Mouse (Mus musculus) neural tube, embryonic 13.5 days (tissue): Measurements from ENCODE around the gene Tiam2. TPM values are rescaled to one million over a fixed set of nuclear protein-coding genes. Genes with fewer than 3 reads are reported as not detected.

ENCODE experiments used
- ATAC-seq: fragments of 200-750 bp; cut with Nextera tagmentation; 2 replicates; pipeline ENCODE4 v1.8.0; 2017; ENCODE audit warnings: low read depth, mild to moderate bottlenecking, moderate TSS enrichment, moderate library complexity
- H3K27ac ChIP-seq: fragments of 300-500 bp; sonication (generic); replicated peaks from 2 replicates; pipeline ENCODE4 v1.5.1; 2015; ENCODE audit warnings: moderate library complexity, mild to moderate bottlenecking, inconsistent platforms
- H3K27me3 ChIP-seq: fragments of 300-500 bp; sonication (generic); 2 replicates; pipeline ENCODE4 v1.6.1; 2015; ENCODE audit warnings: mild to moderate bottlenecking, inconsistent platforms
- H3K36me3 ChIP-seq: fragments of 300-500 bp; sonication (generic); 2 replicates; pipeline ENCODE4 v1.6.1; 2015; ENCODE audit warnings: mild to moderate bottlenecking, inconsistent platforms
- H3K4me1 ChIP-seq: fragments of 300-500 bp; sonication (generic); replicated peaks from 2 replicates; pipeline ENCODE4 v1.6.1; 2015; ENCODE audit warnings: inconsistent platforms
- H3K4me2 ChIP-seq: fragments of 300-500 bp; sonication (generic); 2 replicates; pipeline ENCODE4 v1.6.1; 2015; ENCODE audit warnings: inconsistent platforms, mild to moderate bottlenecking, moderate library complexity
- H3K4me3 ChIP-seq: fragments of 300-500 bp; sonication (generic); 2 replicates; pipeline ENCODE4 v1.5.1; 2015; ENCODE audit warnings: mild to moderate bottlenecking, inconsistent platforms
- H3K9ac ChIP-seq: fragments of 300-500 bp; sonication (generic); 2 replicates; pipeline ENCODE4 v1.6.1; 2015; ENCODE audit warnings: moderate library complexity, mild to moderate bottlenecking, inconsistent platforms
- H3K9me3 ChIP-seq: fragments of 300-500 bp; sonication (generic); 2 replicates; pipeline ENCODE4 v1.6.1; 2016; ENCODE audit warnings: inconsistent platforms
- WGBS: fragments of 180-500 bp; shearing (Covaris S2); methylation state at CpG from one replicate; pipeline ENCODE4 v1.1.7; 2015; 5-methylcytosine and 5-hydroxymethylcytosine counted together
- polyA plus RNA-seq: library from polyadenylated mRNA; unstranded; fragments of >200 nt; fragmentation: Nextera tagmentation; extraction: Ambion mirVana; gene quantifications from 2 replicates; pipeline ENCODE4 v1.2.1, GENCODE M21; 2015

The Tiam2 gene
- polyA plus RNA-seq, 1 experiment from 2014 or later = 9.2 TPM

GRCm38 (mm10) chr17:3520344-3520743 is 194.0 kb downstream of the Tiam2 start:
- Histone ChIP-seq H3K9me3 (no peaks in the 10 kb centered on the region), H3K4me2 (no peak overlapping the region), H3K36me3 (peaks cover 17% of the 10 kb centered on the region), H3K9ac (no peak overlapping the region), H3K4me3 (no peak overlapping the region), H3K4me1 (no peaks in the 10 kb centered on the region), H3K27ac (no peak overlapping the region), H3K27me3 (no peaks in the 10 kb centered on the region)
- WGBS = 93% methylated on average over 5 of the region's 5 CpGs
- no peak for ATAC-seq

GRCm38 (mm10) chr17:3527841-3528471 is 201.6 kb downstream of the Tiam2 start:
- Histone ChIP-seq H3K27ac (no peak overlapping the region), H3K27me3 (no peaks in the 10 kb centered on the region), H3K4me3 (no peak overlapping the region), H3K9ac (no peak overlapping the region), H3K36me3 (no peaks in the 10 kb centered on the region), H3K9me3 (no peaks in the 10 kb centered on the region), H3K4me2 (no peak overlapping the region), H3K4me1 (0 out of 2 replicates have a peak, but pooled peaks cover 6% of the 10 kb centered on the region)
- WGBS = 70% methylated on average over 6 of the region's 6 CpGs
- no peak for ATAC-seq

- WGBS = 77% methylated on average over 3 of the region's 3 CpGs
- Histone ChIP-seq H3K4me1 (0 out of 2 replicates have a peak, but pooled peaks cover 6% of the 10 kb centered on the region), H3K4me2 (no peak overlapping the region), H3K9me3 (no peaks in the 10 kb centered on the region), H3K27ac (no peak overlapping the region), H3K27me3 (no peaks in the 10 kb centered on the region), H3K4me3 (no peak overlapping the region), H3K9ac (no peak overlapping the region), H3K36me3 (no peaks in the 10 kb centered on the region)
- no peak for ATAC-seq
Measured at GRCm38 (mm10) chr17:3529523-3529922, 203.2 kb downstream of the Tiam2 start.

- Histone ChIP-seq H3K9ac (no peak overlapping the region), H3K27ac (no peak overlapping the region), H3K4me2 (no peak overlapping the region), H3K9me3 (no peaks in the 10 kb centered on the region), H3K4me3 (no peak overlapping the region), H3K4me1 (0 out of 2 replicates have a peak, but pooled peaks cover 6% of the 10 kb centered on the region), H3K36me3 (no peaks in the 10 kb centered on the region), H3K27me3 (no peaks in the 10 kb centered on the region)
- no peak for ATAC-seq
- 63% methylated on average over 7 of the region's 7 CpGs for WGBS
Measured at GRCm38 (mm10) chr17:3530549-3530948, 204.2 kb downstream of the Tiam2 start.

GRCm38 (mm10) chr17:3531641-3532040 is 205.3 kb downstream of the Tiam2 start:
- Histone ChIP-seq H3K4me2 (no peak overlapping the region), H3K4me1 (0 out of 2 replicates have a peak, but pooled peaks cover 6% of the 10 kb centered on the region), H3K4me3 (no peak overlapping the region), H3K9ac (no peak overlapping the region), H3K9me3 (no peaks in the 10 kb centered on the region), H3K27ac (no peak overlapping the region), H3K27me3 (no peaks in the 10 kb centered on the region), H3K36me3 (no peaks in the 10 kb centered on the region)
- 82% methylated on average over 1 of the region's 1 CpGs for WGBS
- no peak for ATAC-seq

- H3K4me2 ChIP-seq = no peak within 1 kb of the TSS
- H3K27me3 ChIP-seq = no peaks in the 10 kb centered on the region
- H3K4me1 ChIP-seq = 0 out of 2 replicates have a peak, but pooled peaks cover 6% of the 10 kb centered on the region
- no peak within 1 kb of the TSS for H3K27ac ChIP-seq
- WGBS = 89% methylated on average over 4 of the region's 4 CpGs
- H3K4me3 ChIP-seq = no peak within 1 kb of the TSS
- no peaks in the 10 kb centered on the region for H3K36me3 ChIP-seq
- ATAC-seq = no peak
- no peak within 1 kb of the TSS for H3K9ac ChIP-seq
- no peaks in the 10 kb centered on the region for H3K9me3 ChIP-seq
Measured at GRCm38 (mm10) chr17:3532254-3532653, 205.9 kb downstream of the Tiam2 start, which contains the start of gene Cldn20. Gene Cldn20 (plus strand): TSS chr17:3532554.

- Histone ChIP-seq H3K9ac (no peak overlapping the region), H3K36me3 (no peaks in the 10 kb centered on the region), H3K27me3 (no peaks in the 10 kb centered on the region), H3K4me1 (no peaks in the 10 kb centered on the region), H3K4me2 (no peak overlapping the region), H3K4me3 (no peak overlapping the region), H3K9me3 (no peaks in the 10 kb centered on the region), H3K27ac (no peak overlapping the region)
- 28% methylated on average over 1 of the region's 1 CpGs for WGBS
- no peak for ATAC-seq
Measured at GRCm38 (mm10) chr17:3533425-3533824, 207.1 kb downstream of the Tiam2 start.

GRCm38 (mm10) chr17:3540304-3540703 is 213.9 kb downstream of the Tiam2 start:
- Histone ChIP-seq H3K36me3 (peaks cover 22% of the 10 kb centered on the region; the same call in 1 of the 2 replicates), H3K9ac (no peak overlapping the region), H3K27ac (no peak overlapping the region), H3K9me3 (no peaks in the 10 kb centered on the region), H3K4me3 (no peak overlapping the region), H3K4me1 (no peaks in the 10 kb centered on the region), H3K4me2 (no peak overlapping the region), H3K27me3 (no peaks in the 10 kb centered on the region)
- no peak for ATAC-seq
- 95% methylated on average over 2 of the region's 2 CpGs for WGBS

- Histone ChIP-seq H3K27ac (no peak overlapping the region), H3K9ac (no peak overlapping the region), H3K36me3 (peaks cover 22% of the 10 kb centered on the region; the same call in 1 of the 2 replicates), H3K9me3 (no peaks in the 10 kb centered on the region), H3K27me3 (no peaks in the 10 kb centered on the region), H3K4me2 (no peak overlapping the region), H3K4me3 (no peak overlapping the region), H3K4me1 (no peaks in the 10 kb centered on the region)
- no peak for ATAC-seq
- WGBS = 86% methylated on average over 5 of the region's 5 CpGs
Measured at GRCm38 (mm10) chr17:3541033-3541432, 214.7 kb downstream of the Tiam2 start.

- Histone ChIP-seq H3K4me1 (no peaks in the 10 kb centered on the region), H3K27me3 (no peaks in the 10 kb centered on the region), H3K9ac (no peak overlapping the region), H3K4me2 (no peak overlapping the region), H3K36me3 (peaks cover 18% of the 10 kb centered on the region), H3K27ac (no peak overlapping the region), H3K4me3 (no peak overlapping the region), H3K9me3 (no peaks in the 10 kb centered on the region)
- ATAC-seq = no peak
- 59% methylated on average over 7 of the region's 7 CpGs for WGBS
Measured at GRCm38 (mm10) chr17:3547725-3548124, 221.4 kb downstream of the Tiam2 start.

GRCm38 (mm10) chr17:3556251-3556650 is 229.9 kb downstream of the Tiam2 start:
- H3K36me3 ChIP-seq = peaks cover 8% of the 10 kb centered on the region
- 89% methylated on average over 1 of the region's 1 CpGs for WGBS
- no peaks in the 10 kb centered on the region for H3K9me3 ChIP-seq
- 0 out of 2 replicates have a peak overlapping the region, but pooled peaks have one; percentile 64 for H3K4me3 ChIP-seq
- H3K9ac ChIP-seq = no peak overlapping the region
- H3K27me3 ChIP-seq = no peaks in the 10 kb centered on the region
- no peak overlapping the region; the same call in 1 of the 2 replicates for H3K4me2 ChIP-seq
- no peak for ATAC-seq
- peaks cover 17% of the 10 kb centered on the region for H3K4me1 ChIP-seq
- H3K27ac ChIP-seq = no peak overlapping the region

GRCm38 (mm10) chr17:3557331-3558311 is 231.2 kb downstream of the Tiam2 start, which contains the start of gene Tfb1m:
Gene Tfb1m (minus strand): TSS chr17:3557781.
- Histone ChIP-seq H3K36me3 (no peaks in the 10 kb centered on the region; the same call in 1 of the 2 replicates), H3K9ac (peak within 1 kb of the TSS; percentile 72), H3K9me3 (no peaks in the 10 kb centered on the region), H3K4me1 (peaks cover 17% of the 10 kb centered on the region), H3K4me3 (peak within 1 kb of the TSS; percentile 64), H3K27me3 (no peaks in the 10 kb centered on the region), H3K27ac (peak within 1 kb of the TSS; percentile 92), H3K4me2 (peak within 1 kb of the TSS; percentile 73)
- peak; percentile 100 for ATAC-seq
- under 1% methylated on average over 60 of the region's 60 CpGs for WGBS
